Mouse (Mus musculus): ENCODE data around the gene Trim16. TPM values are rescaled to one million over a fixed set of nuclear protein-coding genes. Genes with fewer than 3 reads are reported as not detected.

The Trim16 gene
- polyA plus RNA-seq, 1 experiment from 2014 or later: 16.8 TPM

DNA sequence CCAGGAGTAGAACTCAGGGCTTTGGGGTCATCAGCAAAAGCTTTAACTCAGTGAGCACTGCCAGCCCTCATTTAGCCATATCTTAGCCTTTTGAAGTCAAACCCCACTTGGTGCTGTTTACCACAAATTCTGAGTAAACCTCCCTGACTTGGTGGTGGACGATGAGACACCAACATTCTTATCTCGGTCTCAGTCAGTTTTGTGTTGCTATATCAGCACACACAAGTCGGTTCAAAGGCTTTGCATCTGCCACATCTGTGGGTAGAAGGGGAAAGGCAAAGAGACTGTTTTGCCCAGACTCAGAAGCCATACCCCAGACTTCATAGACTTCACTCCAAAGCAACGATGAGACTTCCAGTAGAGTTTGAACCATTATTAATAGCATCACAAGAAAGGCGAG is 24.5 kb downstream of the Trim16 start:
- Histone ChIP-seq H3K4me3 (no peak overlapping the region), H3K4me1 (peaks cover 12% of the 10 kb centered on the region), H3K27ac (no peak overlapping the region), H3K9me3 (no peaks in the 10 kb centered on the region), H3K27me3 (no peaks in the 10 kb centered on the region), H3K36me3 (peaks cover 4% of the 10 kb centered on the region; the same call in 1 of the 2 replicates), H3K9ac (no peak overlapping the region), H3K4me2 (replicated peaks) (no peak overlapping the region)
- no peak for ATAC-seq (ENCODE audit: insufficient number of reproducible peaks, insufficient read depth, low FRiP score, low TSS enrichment)
- WGBS: 88% methylated on average over 5 of the region's 5 CpGs

DNA sequence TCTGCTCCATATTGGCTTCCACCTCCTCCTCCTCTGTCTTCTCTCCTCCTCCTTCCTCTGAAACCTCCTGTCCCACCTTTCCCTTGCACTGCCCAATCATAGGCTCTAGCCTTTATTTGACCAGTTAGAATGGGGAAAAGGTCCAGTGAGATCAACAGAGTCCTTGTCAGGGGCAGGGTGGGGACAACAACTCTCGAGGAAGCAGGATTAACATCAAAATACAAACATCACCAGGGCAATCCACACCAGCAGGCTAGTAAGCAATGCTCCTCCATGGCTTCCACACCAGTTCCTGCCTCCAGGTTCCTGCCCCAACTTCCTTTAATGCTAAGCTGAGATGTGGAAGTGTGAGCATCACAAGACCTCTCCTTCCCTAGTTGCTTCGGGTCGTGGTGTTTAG is 25.7 kb downstream of the Trim16 start:
- Histone ChIP-seq H3K27me3 (no peaks in the 10 kb centered on the region), H3K27ac (no peak overlapping the region), H3K4me3 (no peak overlapping the region), H3K36me3 (no peaks in the 10 kb centered on the region), H3K4me2 (replicated peaks) (no peak overlapping the region), H3K4me1 (peaks cover 12% of the 10 kb centered on the region), H3K9me3 (no peaks in the 10 kb centered on the region), H3K9ac (no peak overlapping the region)
- no peak for ATAC-seq (ENCODE audit: insufficient number of reproducible peaks, insufficient read depth, low FRiP score, low TSS enrichment)
- 65% methylated on average over 3 of the region's 3 CpGs for WGBS

- Histone ChIP-seq H3K4me2 (replicated peaks) (peak within 1 kb of the TSS; percentile 45), H3K27me3 (no peaks in the 10 kb centered on the region), H3K4me3 (peak within 1 kb of the TSS; percentile 21), H3K4me1 (peaks cover 12% of the 10 kb centered on the region), H3K9me3 (no peaks in the 10 kb centered on the region), H3K9ac (peak within 1 kb of the TSS; percentile 16; the same call in 1 of the 2 replicates), H3K36me3 (no peaks in the 10 kb centered on the region), H3K27ac (peak within 1 kb of the TSS; percentile 73)
- no peak for ATAC-seq (ENCODE audit: insufficient number of reproducible peaks, insufficient read depth, low FRiP score, low TSS enrichment)
- WGBS: 10% methylated on average over 12 of the region's 12 CpGs
Observed at GRCm38 (mm10) chr11:62846961-62847654, 27.1 kb downstream of the Trim16 start, which contains the start of gene Fbxw10. TSS of gene Fbxw10 (plus strand) at chr11:62847069.

DNA sequence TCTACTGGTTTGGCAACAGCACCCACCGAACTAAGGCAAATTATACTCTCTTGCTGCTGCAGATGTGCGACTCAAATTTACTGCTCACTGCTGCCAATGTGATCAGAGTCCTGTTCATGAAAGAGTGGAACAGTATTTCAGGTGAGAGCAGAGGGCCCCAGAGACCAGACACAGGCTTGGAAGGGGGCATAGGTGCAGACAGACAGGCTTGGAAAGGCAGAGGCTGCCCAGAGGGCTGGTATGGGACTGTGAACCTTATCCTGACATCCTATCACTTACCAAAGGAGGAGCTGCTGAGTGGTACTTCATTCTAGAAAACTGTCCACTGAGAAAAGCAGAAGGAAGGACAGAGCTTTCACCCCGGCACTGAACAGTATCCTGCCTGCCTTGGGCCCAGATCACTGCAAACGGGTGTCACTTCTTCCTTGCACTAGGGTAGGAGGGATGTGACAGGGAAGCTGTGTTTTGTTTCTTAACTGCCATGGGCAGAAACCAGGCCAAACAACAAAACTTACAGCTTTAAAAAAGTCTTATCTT is 27.7 kb downstream of the Trim16 start:
- H3K4me1 ChIP-seq: peaks cover 12% of the 10 kb centered on the region
- no peaks in the 10 kb centered on the region for H3K27me3 ChIP-seq
- no peak overlapping the region for H3K9ac ChIP-seq
- H3K4me3 ChIP-seq: no peak overlapping the region
- H3K36me3 ChIP-seq: no peaks in the 10 kb centered on the region
- no peaks in the 10 kb centered on the region for H3K9me3 ChIP-seq
- H3K4me2 ChIP-seq (replicated peaks): peak overlapping the region; percentile 45; the same call in 1 of the 2 replicates
- ATAC-seq (ENCODE audit: insufficient number of reproducible peaks, insufficient read depth, low FRiP score, low TSS enrichment): no peak
- 21% methylated on average over 4 of the region's 4 CpGs for WGBS
- H3K27ac ChIP-seq: peak overlapping the region; percentile 73; the same call in 1 of the 2 replicates

GRCm38 (mm10) chr11:62848301-62848700 is 28.3 kb downstream of the Trim16 start:
- Histone ChIP-seq H3K36me3 (no peaks in the 10 kb centered on the region), H3K4me1 (peaks cover 12% of the 10 kb centered on the region), H3K9me3 (no peaks in the 10 kb centered on the region), H3K27ac (no peak overlapping the region), H3K4me3 (no peak overlapping the region), H3K4me2 (replicated peaks) (no peak overlapping the region), H3K9ac (no peak overlapping the region), H3K27me3 (no peaks in the 10 kb centered on the region)
- no peak for ATAC-seq (ENCODE audit: insufficient number of reproducible peaks, insufficient read depth, low FRiP score, low TSS enrichment)
- WGBS: 12% methylated on average over 2 of the region's 2 CpGs

- Histone ChIP-seq H3K4me1 (peaks cover 12% of the 10 kb centered on the region), H3K4me3 (no peak overlapping the region), H3K36me3 (no peaks in the 10 kb centered on the region), H3K27me3 (no peaks in the 10 kb centered on the region), H3K9ac (no peak overlapping the region), H3K9me3 (no peaks in the 10 kb centered on the region), H3K4me2 (replicated peaks) (no peak overlapping the region), H3K27ac (no peak overlapping the region)
- 74% methylated on average over 1 of the region's 1 CpGs for WGBS
- ATAC-seq (ENCODE audit: insufficient number of reproducible peaks, insufficient read depth, low FRiP score, low TSS enrichment): no peak
Observed at GRCm38 (mm10) chr11:62851199-62851598, 31.2 kb downstream of the Trim16 start.

DNA sequence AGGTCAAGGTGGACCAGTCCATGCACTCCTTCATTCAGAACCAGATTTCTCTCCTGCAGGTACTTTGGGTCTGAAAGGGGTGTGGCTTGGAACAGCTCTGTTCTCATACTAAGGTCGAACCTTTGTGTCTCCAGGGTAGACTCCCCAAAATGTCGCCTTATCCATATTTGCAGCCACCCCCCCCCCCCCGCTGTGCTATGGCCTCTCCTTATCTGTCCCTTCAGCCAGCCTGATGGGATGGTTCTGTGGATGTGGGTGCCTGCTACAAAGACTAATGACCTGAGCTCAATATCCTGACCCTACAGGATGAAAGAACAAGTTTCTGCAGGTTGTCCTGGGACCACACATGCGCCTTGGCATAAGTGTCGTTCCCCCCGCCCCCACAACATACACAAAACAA is 33.3 kb downstream of the Trim16 start:
- H3K4me3 ChIP-seq: no peak overlapping the region
- no peak for ATAC-seq (ENCODE audit: insufficient number of reproducible peaks, insufficient read depth, low FRiP score, low TSS enrichment)
- H3K4me2 ChIP-seq (replicated peaks): no peak overlapping the region
- H3K36me3 ChIP-seq: no peaks in the 10 kb centered on the region
- H3K9ac ChIP-seq: no peak overlapping the region
- no peaks in the 10 kb centered on the region; the same call in 1 of the 2 replicates for H3K4me1 ChIP-seq
- H3K27me3 ChIP-seq: no peaks in the 10 kb centered on the region
- H3K9me3 ChIP-seq: no peaks in the 10 kb centered on the region
- WGBS: 84% methylated on average over 6 of the region's 6 CpGs
- H3K27ac ChIP-seq: no peak overlapping the region

DNA sequence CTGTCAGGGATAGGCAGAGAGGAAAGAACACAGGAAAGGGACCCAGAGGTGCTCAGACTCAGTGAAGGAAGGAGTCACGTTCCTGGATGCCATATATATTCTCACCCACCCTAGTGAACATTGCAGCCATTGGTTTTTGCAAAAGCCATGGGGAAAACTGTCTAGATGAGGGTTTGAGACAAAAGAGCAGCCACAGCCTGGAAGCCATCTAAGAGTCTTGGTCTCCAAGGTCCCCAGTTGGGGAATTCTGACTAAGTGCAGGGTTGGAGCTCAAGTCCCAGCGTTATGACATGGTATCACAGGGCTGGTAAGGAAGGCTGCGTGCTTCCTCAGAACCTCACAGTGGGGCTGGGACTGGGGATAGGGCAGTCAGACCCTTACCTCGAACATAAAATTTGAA is 45.5 kb downstream of the Trim16 start:
- Histone ChIP-seq H3K9ac (no peak overlapping the region), H3K4me2 (replicated peaks) (no peak overlapping the region), H3K4me3 (no peak overlapping the region), H3K9me3 (no peaks in the 10 kb centered on the region), H3K27ac (no peak overlapping the region), H3K27me3 (no peaks in the 10 kb centered on the region), H3K36me3 (no peaks in the 10 kb centered on the region), H3K4me1 (no peaks in the 10 kb centered on the region)
- no peak for ATAC-seq (ENCODE audit: insufficient number of reproducible peaks, insufficient read depth, low FRiP score, low TSS enrichment)
- 78% methylated on average over 4 of the region's 4 CpGs for WGBS

GRCm38 (mm10) chr11:62866685-62867084 is 46.7 kb downstream of the Trim16 start:
- Histone ChIP-seq H3K36me3 (no peaks in the 10 kb centered on the region), H3K4me1 (no peaks in the 10 kb centered on the region), H3K4me2 (replicated peaks) (no peak overlapping the region), H3K27ac (no peak overlapping the region), H3K9ac (no peak overlapping the region), H3K27me3 (no peaks in the 10 kb centered on the region), H3K4me3 (no peak overlapping the region), H3K9me3 (no peaks in the 10 kb centered on the region)
- WGBS: 85% methylated on average over 7 of the region's 7 CpGs
- ATAC-seq (ENCODE audit: insufficient number of reproducible peaks, insufficient read depth, low FRiP score, low TSS enrichment): no peak

DNA sequence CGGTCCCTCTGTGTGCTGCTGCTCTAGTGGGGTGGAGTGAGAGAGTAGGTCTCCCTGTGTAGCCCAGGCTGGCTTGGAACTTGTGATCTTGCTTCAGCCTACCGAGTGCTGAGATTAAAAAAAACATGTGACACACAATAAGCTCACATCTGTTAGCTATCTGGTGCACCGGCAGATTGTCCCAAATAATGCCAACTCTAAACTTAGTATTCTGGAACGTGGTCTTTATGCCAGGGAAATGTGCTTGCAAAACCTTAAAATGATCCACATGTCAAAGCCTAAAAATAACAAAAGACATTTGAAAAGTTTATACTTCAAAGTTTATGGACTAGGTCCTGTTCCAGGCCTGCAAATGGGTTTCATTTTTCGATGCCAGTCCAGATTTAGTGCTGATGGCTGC is 49.2 kb downstream of the Trim16 start:
- no peak for ATAC-seq (ENCODE audit: insufficient number of reproducible peaks, insufficient read depth, low FRiP score, low TSS enrichment)
- no peaks in the 10 kb centered on the region for H3K27me3 ChIP-seq
- 54% methylated on average over 5 of the region's 5 CpGs for WGBS

GRCm38 (mm10) chr11:62869715-62870371 is 49.8 kb downstream of the Trim16 start:
- Histone ChIP-seq H3K27ac (no peak overlapping the region), H3K9ac (no peak overlapping the region), H3K27me3 (no peaks in the 10 kb centered on the region), H3K4me2 (replicated peaks) (no peak overlapping the region), H3K4me3 (no peak overlapping the region), H3K4me1 (no peaks in the 10 kb centered on the region), H3K36me3 (no peaks in the 10 kb centered on the region), H3K9me3 (no peaks in the 10 kb centered on the region)
- no peak for ATAC-seq (ENCODE audit: insufficient number of reproducible peaks, insufficient read depth, low FRiP score, low TSS enrichment)
- WGBS: 87% methylated on average over 8 of the region's 8 CpGs

More for the DNA sequence above, 49.2 kb downstream of the Trim16 start:
- H3K4me3 ChIP-seq: no peak overlapping the region
- no peak overlapping the region for H3K27ac ChIP-seq
- H3K4me1 ChIP-seq: no peaks in the 10 kb centered on the region
- no peak overlapping the region for H3K4me2 ChIP-seq (replicated peaks)
- H3K36me3 ChIP-seq: no peaks in the 10 kb centered on the region
- H3K9ac ChIP-seq: no peak overlapping the region
- no peaks in the 10 kb centered on the region for H3K9me3 ChIP-seq

DNA sequence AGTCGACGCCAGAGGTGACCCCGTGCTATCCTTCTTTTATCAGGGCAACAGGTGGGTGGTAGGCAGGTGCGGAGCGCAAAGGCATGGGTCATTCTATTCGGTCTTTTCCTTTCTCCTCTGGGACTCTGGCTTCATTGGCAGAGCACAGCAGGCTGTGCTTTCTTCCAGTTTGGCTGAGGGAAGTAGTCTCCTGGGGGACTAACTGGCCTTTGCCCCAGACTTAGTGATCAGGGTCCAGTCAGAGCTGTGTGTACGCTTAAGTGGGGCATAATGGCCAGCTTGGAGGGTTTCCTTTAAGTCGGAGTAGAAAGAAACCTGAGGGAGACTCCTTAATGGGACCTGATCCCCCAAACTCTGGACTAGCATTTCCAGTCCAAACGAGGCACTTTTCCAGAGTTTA is 53.4 kb downstream of the Trim16 start:
- ATAC-seq (ENCODE audit: insufficient number of reproducible peaks, insufficient read depth, low FRiP score, low TSS enrichment): no peak
- H3K9ac ChIP-seq: no peak overlapping the region

More for the DNA sequence above, 53.4 kb downstream of the Trim16 start:
- H3K9me3 ChIP-seq: no peaks in the 10 kb centered on the region
- WGBS: 68% methylated on average over 9 of the region's 9 CpGs
- no peaks in the 10 kb centered on the region for H3K36me3 ChIP-seq
- H3K27me3 ChIP-seq: no peaks in the 10 kb centered on the region
- H3K4me2 ChIP-seq (replicated peaks): no peak overlapping the region
- H3K4me1 ChIP-seq: no peaks in the 10 kb centered on the region
- H3K4me3 ChIP-seq: no peak overlapping the region
- H3K27ac ChIP-seq: no peak overlapping the region

All from embryonic facial prominence, embryonic 12.5 days (tissue).